Mouse (Mus musculus) heart, adult 2 months (tissue): ENCODE measurements around the gene Agtpbp1.

Experiments used
- CTCF ChIP-seq: fragments of 200-600 bp; IDR thresholded peaks from 2 replicates; pipeline ENCODE4 v1.8.1; 2022; ENCODE audit warnings: antibody characterized with exemption, mild to moderate bottlenecking, moderate library complexity
- EP300 ChIP-seq: fragments of 200-500 bp; IDR thresholded peaks from 2 replicates; pipeline ENCODE4 v1.6.1; 2011; ENCODE audit warnings: low read depth, low read length, control low read depth; ENCODE audit not compliant: insufficient read depth

DNA sequence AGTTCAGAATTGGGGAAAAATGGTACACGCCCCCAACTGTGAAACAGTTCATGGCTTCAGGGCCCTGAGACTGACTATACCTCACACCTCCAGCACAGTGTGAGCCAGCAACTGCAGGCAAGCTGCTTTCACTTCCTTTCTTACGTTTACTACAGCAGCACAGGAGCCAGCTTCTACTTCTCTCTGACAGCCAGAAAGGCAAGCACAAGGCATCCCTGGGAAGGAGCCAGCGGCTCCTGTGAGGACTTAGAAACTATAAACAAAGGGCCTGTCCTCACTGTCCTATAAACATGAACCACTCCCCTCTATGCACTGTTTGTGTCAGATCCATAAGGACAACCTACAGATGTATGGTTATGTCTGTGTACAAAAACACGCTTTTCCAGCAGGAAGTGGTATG, 76.4 kb downstream of the Agtpbp1 start:
- no peak for TF ChIP-seq CTCF
- TF ChIP-seq EP300, result no peak
